Mouse (Mus musculus) cerebellum, adult 11-12 months (tissue): Measurements from ENCODE around the gene Appl2.

ENCODE experiments used
- DNase-seq: peaks from one replicate; pipeline ENCODE4 v3.0.0; 2022

The Appl2 gene

DNA sequence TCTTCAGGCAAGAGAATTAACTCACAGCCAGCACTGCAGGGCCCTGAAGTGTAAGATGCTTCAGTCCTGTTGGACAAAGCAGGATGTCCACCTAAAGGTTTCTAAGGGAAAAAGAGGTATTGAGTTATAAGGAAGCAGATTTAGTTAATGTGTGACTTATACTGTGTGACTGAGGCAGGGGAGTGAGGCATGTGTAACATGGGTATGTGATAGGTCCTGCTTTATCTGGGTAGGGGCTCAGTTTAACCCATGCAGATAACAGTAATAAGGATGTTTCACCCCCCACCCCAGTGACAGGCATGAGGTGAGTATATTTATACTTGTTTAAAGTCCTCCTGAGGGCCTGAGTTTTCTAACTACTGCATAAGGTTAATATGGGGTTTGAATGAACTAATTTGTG lies 85.5 kb downstream of the Appl2 start:
- DNase-seq: no peak
